In genomic region chr9:57390869-57391268, GRCm38 (mm10) we compare ENCODE assay signal across 20 mouse cellular contexts. TPM values are rescaled to one million over a fixed set of nuclear protein-coding genes. Genes with fewer than 3 reads are reported as not detected.
DNase-seq lines count a peak whose midpoint lies in the region; ATAC-seq and TF ChIP-seq lines count a peak whose summit lies in the region.
"Had no signal": no experiment of that assay in that cellular context is flagged by ENCODE, and none has a peak within 500 bp of the region (broad histone marks: within the 10 kb centered on the region; RNA-seq: fewer than 3 reads in every experiment).

No protein-coding gene starts in this region.

- no peaks in the 10 kb centered on the region for H3K4me1 ChIP-seq in lung, embryonic 14.5 days (ENCODE audit: insufficient read depth)
- H3K4me1 ChIP-seq: forebrain, embryonic 12.5 days; limb, embryonic 15.5 days; midbrain, embryonic 12.5 days; neural tube, embryonic 15.5 days had no signal

- DNase-seq in lung, embryonic 14.5 days = peak; percentile 42
- DNase-seq in lung, postnatal 10 days = no peak
- DNase-seq in NIH3T3 (ENCODE audit: low read depth) = peak; percentile 35
- DNase-seq in fat pad, adult 2 months (ENCODE audit: extremely low read depth, low read depth, low spot score) = peak; percentile 82
- peak; percentile 57 for DNase-seq in testis, postnatal 14 days (ENCODE audit: low spot score)
- no peak for DNase-seq in layer of hippocampus, postnatal 36 days
- no peak for DNase-seq in cerebellum, adult 9-11 months
- DNase-seq: cerebellum, adult 9-10 months; kidney, adult 18-20 months; kidney, postnatal 10 days; right cerebral cortex, postnatal 4 days; thymus, adult 18-20 months had no signal

- H3K4me3 ChIP-seq in lung, embryonic 14.5 days (ENCODE audit: low read depth, low read length) = no peak overlapping the region
- H3K4me3 ChIP-seq: forebrain, embryonic 12.5 days; limb, embryonic 15.5 days; midbrain, embryonic 12.5 days; neural tube, embryonic 15.5 days had no signal

- H3K4me2 ChIP-seq in lung, embryonic 14.5 days = no peak overlapping the region
- H3K4me2 ChIP-seq: forebrain, embryonic 12.5 days; hindbrain, embryonic 14.5 days; limb, embryonic 15.5 days; midbrain, embryonic 12.5 days; neural tube, embryonic 15.5 days had no signal

- no peaks in the 10 kb centered on the region for H3K9me3 ChIP-seq in lung, embryonic 14.5 days (ENCODE audit: low read depth, low read length)
- H3K9me3 ChIP-seq: forebrain, embryonic 12.5 days; limb, embryonic 15.5 days; midbrain, embryonic 12.5 days; neural tube, embryonic 15.5 days had no signal

- H3K9ac ChIP-seq in lung, embryonic 14.5 days = no peak overlapping the region
- H3K9ac ChIP-seq: forebrain, embryonic 12.5 days; hindbrain, embryonic 14.5 days; limb, embryonic 15.5 days; midbrain, embryonic 12.5 days; neural tube, embryonic 15.5 days had no signal

- no peak for ATAC-seq in lung, embryonic 14.5 days (ENCODE audit: insufficient read depth)
- ATAC-seq: activated CD4-positive, CD25-positive, alpha-beta regulatory T cell, adult 4 months; CD4-positive, CD25-positive, alpha-beta regulatory T cell, adult 4 months had no signal

- no peaks in the 10 kb centered on the region for H3K36me3 ChIP-seq in lung, embryonic 14.5 days (ENCODE audit: insufficient read depth)
- H3K36me3 ChIP-seq: forebrain, embryonic 12.5 days; limb, embryonic 15.5 days; midbrain, embryonic 12.5 days; neural tube, embryonic 15.5 days had no signal

- WGBS in lung, embryonic 14.5 days = 74% methylated on average over 3 of the region's 3 CpGs

- no peak for TF ChIP-seq CTCF in lung, embryonic 14.5 days (IDR thresholded peaks at IDR 0.05; ENCODE audit: low read depth)

- H3K27ac ChIP-seq in lung, embryonic 14.5 days (ENCODE audit: low read depth) = no peak overlapping the region
- H3K27ac ChIP-seq: forebrain, embryonic 12.5 days; hindbrain, embryonic 14.5 days; limb, embryonic 15.5 days; macrophage; midbrain, embryonic 12.5 days; neural tube, embryonic 15.5 days had no signal

- H3K27me3 ChIP-seq in lung, embryonic 14.5 days (ENCODE audit: insufficient read depth, low read length) = no peaks in the 10 kb centered on the region
- H3K27me3 ChIP-seq: forebrain, embryonic 12.5 days; limb, embryonic 15.5 days; midbrain, embryonic 12.5 days; neural tube, embryonic 15.5 days had no signal

RNA-seq across cellular contexts. Expression of gene Ppcdc, which starts 49.1 kb away (rescaled TPM):
- polyA plus RNA-seq in lung, embryonic 14.5 days (2014; fragmentation: Nextera tagmentation; extraction: Ambion mirVana) = 22.5 and 23.7 TPM in 2 replicates
- total RNA-seq in layer of hippocampus, postnatal 36 days (2021) = 10 to 100 TPM; 14.9 to 17.7 TPM

Comparison
In these comparisons a context has a peak if more than half of its experiments do, and no peak if none do; other contexts are left out.
1. DNase-seq: peak in lung, embryonic 14.5 days (single experiment), NIH3T3 (single experiment), fat pad, adult 2 months (single experiment) and testis, postnatal 14 days (single experiment); none in lung, postnatal 10 days (single experiment), layer of hippocampus, postnatal 36 days (0 of 2) and cerebellum, adult 9-11 months (single experiment).